Mouse (Mus musculus) kidney, postnatal 0 days (tissue): Measurements from ENCODE around the gene Olfr51. TPM values are rescaled to one million over a fixed set of nuclear protein-coding genes. Genes with fewer than 3 reads are reported as not detected.
A peak's percentile ranks its signal among the peaks of the same experiment; 100 is the strongest.

Source experiments
- ATAC-seq: fragments of 200-750 bp; cut with Nextera tagmentation; replicated peaks from 2 replicates; pipeline ENCODE4 v1.8.0; 2017; ENCODE audit warnings: low read depth, moderate number of reproducible peaks, moderate TSS enrichment, moderate library complexity; ENCODE audit not compliant: low FRiP score
- DNase-seq: peaks from one replicate; pipeline ENCODE4 v3.0.0-alpha.2; 2016; ENCODE audit warnings: low spot score
- H3K27ac ChIP-seq: fragments of 300-500 bp; sonication (generic); 2 replicates; pipeline ENCODE4 v1.5.1; 2014; ENCODE audit warnings: mild to moderate bottlenecking
- H3K27me3 ChIP-seq: fragments of 300-500 bp; sonication (generic); 2 replicates; pipeline ENCODE4 v1.6.1; 2014; ENCODE audit warnings: low read length, mixed read lengths; ENCODE audit not compliant: insufficient read depth
- H3K36me3 ChIP-seq: fragments of 300-500 bp; sonication (generic); 2 replicates; pipeline ENCODE4 v1.6.1; 2014; ENCODE audit warnings: low read length, mixed read lengths; ENCODE audit not compliant: insufficient read depth
- H3K4me1 ChIP-seq: fragments of 300-500 bp; sonication (generic); replicated peaks from 2 replicates; pipeline ENCODE4 v1.6.1; 2014; ENCODE audit warnings: antibody characterized with exemption, low read length, mixed read lengths; ENCODE audit not compliant: insufficient read depth
- H3K4me2 ChIP-seq: fragments of 300-500 bp; sonication (generic); 2 replicates; pipeline ENCODE4 v1.6.1; 2014; ENCODE audit warnings: mild to moderate bottlenecking, low read length, moderate library complexity, mixed read lengths
- H3K4me3 ChIP-seq: fragments of 300-500 bp; sonication (generic); replicated peaks from 2 replicates; pipeline ENCODE4 v1.5.1; 2014; ENCODE audit warnings: low read depth, low read length
- H3K9ac ChIP-seq: fragments of 300-500 bp; sonication (generic); 2 replicates; pipeline ENCODE4 v1.6.1; 2014; ENCODE audit warnings: low read depth, low read length
- H3K9me3 ChIP-seq: fragments of 300-500 bp; sonication (generic); replicated peaks from 2 replicates; pipeline ENCODE4 v1.6.1; 2016; ENCODE audit warnings: low read length, inconsistent platforms, mixed read lengths
- CTCF ChIP-seq: IDR thresholded peaks from 2 replicates; pipeline ENCODE4 v1.5.1; 2016; ENCODE audit warnings: antibody characterized with exemption, low read depth, mild to moderate bottlenecking, moderate library complexity
- WGBS: fragments of 180-500 bp; shearing (Covaris S2); extraction: QIAGEN DNeasy Blood & Tissue Kit; methylation state at CpG from one replicate; pipeline ENCODE4 v1.1.7; 2014; 5-methylcytosine and 5-hydroxymethylcytosine counted together
- polyA plus RNA-seq: library from polyadenylated mRNA; unstranded; fragments of >200 nt; fragmentation: Nextera tagmentation; extraction: Ambion mirVana; gene quantifications from 2 replicates; pipeline ENCODE4 v1.2.1, GENCODE M21; 2015

The Olfr51 gene
- polyA plus RNA-seq, result not detected in 2 replicates

GRCm38 (mm10) chr11:51003296-51003695 is at the start of gene Olfr51:
Gene Olfr51 (plus strand): TSS chr11:51003596.
- TF ChIP-seq CTCF, result no peak
- H3K27me3 ChIP-seq, result no peaks in the 10 kb centered on the region
- no peak within 1 kb of the TSS for H3K4me2 ChIP-seq
- no peaks in the 10 kb centered on the region for H3K36me3 ChIP-seq
- H3K4me3 ChIP-seq, result no peak within 1 kb of the TSS
- DNase-seq (no peak), ATAC-seq (no peak)
- no peaks in the 10 kb centered on the region for H3K9me3 ChIP-seq
- H3K27ac ChIP-seq, result no peak within 1 kb of the TSS
- WGBS, result 83% methylated on average over 5 of the region's 5 CpGs
- no peaks in the 10 kb centered on the region for H3K4me1 ChIP-seq
- no peak within 1 kb of the TSS for H3K9ac ChIP-seq

GRCm38 (mm10) chr11:50953665-50954064 is 49.7 kb upstream of the Olfr51 start, which contains the start of gene Prop1:
Gene Prop1 (minus strand): TSS chr11:50953765.
- no peak within 1 kb of the TSS for H3K27ac ChIP-seq
- H3K36me3 ChIP-seq, result no peaks in the 10 kb centered on the region
- no peaks in the 10 kb centered on the region for H3K4me1 ChIP-seq
- no peak for TF ChIP-seq CTCF
- H3K4me2 ChIP-seq, result 0 out of 2 replicates have a peak within 1 kb of the TSS, but pooled peaks have one; percentile 25
- 69% methylated on average over 6 of the region's 6 CpGs for WGBS
- DNase-seq, result no peak
- no peaks in the 10 kb centered on the region for H3K27me3 ChIP-seq
- no peaks in the 10 kb centered on the region for H3K9me3 ChIP-seq
- ATAC-seq, result no peak
- no peak within 1 kb of the TSS for H3K9ac ChIP-seq
- no peak within 1 kb of the TSS for H3K4me3 ChIP-seq

GRCm38 (mm10) chr11:50964886-50965285 is 38.5 kb upstream of the Olfr51 start:
- TF ChIP-seq CTCF, result no peak
- 65% methylated on average over 2 of the region's 2 CpGs for WGBS
- no peaks in the 10 kb centered on the region for H3K27me3 ChIP-seq
- no peak overlapping the region for H3K4me2 ChIP-seq
- H3K36me3 ChIP-seq, result no peaks in the 10 kb centered on the region
- DNase-seq (peak; percentile 42), ATAC-seq (no peak)
- H3K9ac ChIP-seq, result no peak overlapping the region
- H3K4me1 ChIP-seq, result no peaks in the 10 kb centered on the region
- no peak overlapping the region for H3K4me3 ChIP-seq
- H3K9me3 ChIP-seq, result no peaks in the 10 kb centered on the region
- no peak overlapping the region for H3K27ac ChIP-seq

GRCm38 (mm10) chr11:50966230-50966629 is 37.2 kb upstream of the Olfr51 start, which contains the start of gene Olfr1378:
Gene Olfr1378 (plus strand): TSS chr11:50966530.
- WGBS, result 87% methylated on average over 11 of the region's 11 CpGs
- Histone ChIP-seq H3K27ac (no peak within 1 kb of the TSS), H3K27me3 (no peaks in the 10 kb centered on the region), H3K9ac (no peak within 1 kb of the TSS), H3K4me3 (no peak within 1 kb of the TSS), H3K9me3 (no peaks in the 10 kb centered on the region), H3K4me2 (no peak within 1 kb of the TSS), H3K36me3 (no peaks in the 10 kb centered on the region), H3K4me1 (no peaks in the 10 kb centered on the region)
- ATAC-seq (no peak), DNase-seq (no peak)
- TF ChIP-seq CTCF, result no peak

GRCm38 (mm10) chr11:50977216-50977615 is 26.2 kb upstream of the Olfr51 start:
- H3K27ac ChIP-seq, result no peak overlapping the region
- no peak overlapping the region for H3K9ac ChIP-seq
- no peak for ATAC-seq
- H3K27me3 ChIP-seq, result no peaks in the 10 kb centered on the region
- no peaks in the 10 kb centered on the region for H3K4me1 ChIP-seq
- WGBS, result 77% methylated on average over 4 of the region's 4 CpGs
- no peaks in the 10 kb centered on the region for H3K9me3 ChIP-seq
- no peak overlapping the region for H3K4me2 ChIP-seq
- no peaks in the 10 kb centered on the region for H3K36me3 ChIP-seq
- DNase-seq, result no peak
- TF ChIP-seq CTCF, result peak; percentile 32; the same call in 1 of the 2 replicates
- no peak overlapping the region for H3K4me3 ChIP-seq

- no peak within 1 kb of the TSS for H3K4me2 ChIP-seq
Observed at GRCm38 (mm10) chr11:50981667-50982066, 21.7 kb upstream of the Olfr51 start, which contains the start of gene Olfr1377. Gene Olfr1377 (plus strand): TSS chr11:50981967.

GRCm38 (mm10) chr11:51011821-51012220 is 8.4 kb downstream of the Olfr51 start:
- Histone ChIP-seq H3K36me3 (no peaks in the 10 kb centered on the region), H3K27me3 (no peaks in the 10 kb centered on the region), H3K4me2 (no peak overlapping the region), H3K9ac (no peak overlapping the region), H3K4me3 (no peak overlapping the region), H3K9me3 (no peaks in the 10 kb centered on the region), H3K27ac (no peak overlapping the region), H3K4me1 (no peaks in the 10 kb centered on the region)
- TF ChIP-seq CTCF, result no peak
- ATAC-seq (no peak), DNase-seq (no peak)
- WGBS, result 64% methylated on average over 5 of the region's 5 CpGs

More at GRCm38 (mm10) chr11:50981667-50982066, 21.7 kb upstream of the Olfr51 start, which contains the start of gene Olfr1377:
- Histone ChIP-seq H3K36me3 (no peaks in the 10 kb centered on the region), H3K4me1 (no peaks in the 10 kb centered on the region), H3K27ac (no peak within 1 kb of the TSS), H3K27me3 (no peaks in the 10 kb centered on the region), H3K9ac (no peak within 1 kb of the TSS), H3K4me3 (no peak within 1 kb of the TSS), H3K9me3 (no peaks in the 10 kb centered on the region)
- 65% methylated on average over 5 of the region's 5 CpGs for WGBS
- TF ChIP-seq CTCF, result no peak
- no peak for ATAC-seq
- DNase-seq, result no peak
